Mouse (Mus musculus) liver, embryonic 15.5 days (tissue): ENCODE results near the gene Rhbdd3. TPM values are rescaled to one million over a fixed set of nuclear protein-coding genes. Genes with fewer than 3 reads are reported as not detected.

Experiments
- ATAC-seq: fragments of 200-750 bp; cut with Nextera tagmentation; 2 replicates; pipeline ENCODE4 v1.8.0; 2017; ENCODE audit warnings: moderate number of reproducible peaks, mild to moderate bottlenecking, moderate library complexity; ENCODE audit not compliant: insufficient read depth
- H3K27ac ChIP-seq: fragments of 300-500 bp; sonication (generic); replicated peaks from 2 replicates; pipeline ENCODE4 v1.5.1; 2015; ENCODE audit warnings: mild to moderate bottlenecking, inconsistent platforms
- H3K27me3 ChIP-seq: fragments of 300-500 bp; sonication (generic); 2 replicates; pipeline ENCODE4 v1.6.1; 2015; ENCODE audit warnings: mild to moderate bottlenecking, inconsistent platforms
- H3K36me3 ChIP-seq: fragments of 300-500 bp; sonication (generic); replicated peaks from 2 replicates; pipeline ENCODE4 v1.6.1; 2015; ENCODE audit warnings: moderate library complexity, mild to moderate bottlenecking, inconsistent platforms
- H3K4me1 ChIP-seq: fragments of 300-500 bp; sonication (generic); replicated peaks from 2 replicates; pipeline ENCODE4 v1.6.1; 2015; ENCODE audit warnings: inconsistent platforms
- H3K4me2 ChIP-seq: fragments of 300-500 bp; sonication (generic); 2 replicates; pipeline ENCODE4 v1.6.1; 2015; ENCODE audit warnings: moderate library complexity, mild to moderate bottlenecking, inconsistent platforms
- H3K4me3 ChIP-seq: fragments of 300-500 bp; sonication (generic); replicated peaks from 2 replicates; pipeline ENCODE4 v1.5.1; 2015; ENCODE audit warnings: mild to moderate bottlenecking, inconsistent platforms
- H3K9ac ChIP-seq: fragments of 300-500 bp; sonication (generic); 2 replicates; pipeline ENCODE4 v1.6.1; 2015; ENCODE audit warnings: moderate library complexity, mild to moderate bottlenecking, inconsistent platforms
- H3K9me3 ChIP-seq: fragments of 300-500 bp; sonication (generic); replicated peaks from 2 replicates; pipeline ENCODE4 v1.6.1; 2016; ENCODE audit warnings: inconsistent platforms
- WGBS: fragments of 180-500 bp; shearing (Covaris S2); methylation state at CpG from one replicate; pipeline ENCODE4 v1.1.7; 2015; ENCODE audit warnings: mixed read lengths; ENCODE audit not compliant: insufficient replicate concordance; 5-methylcytosine and 5-hydroxymethylcytosine counted together
- polyA plus RNA-seq: library from polyadenylated mRNA; unstranded; fragments of >200 nt; fragmentation: Nextera tagmentation; extraction: Ambion mirVana; gene quantifications from 2 replicates; pipeline ENCODE4 v1.2.1, GENCODE M21; 2015

The Rhbdd3 gene
- polyA plus RNA-seq, result 12.0 and 13.4 TPM in 2 replicates

- H3K4me3 ChIP-seq, result peak within 1 kb of the TSS; percentile 97
- H3K36me3 ChIP-seq, result peaks cover 18% of the 10 kb centered on the region
- H3K4me2 ChIP-seq, result peak within 1 kb of the TSS; percentile 93
- H3K27me3 ChIP-seq, result no peaks in the 10 kb centered on the region
- peak within 1 kb of the TSS; percentile 98 for H3K9ac ChIP-seq
- peak within 1 kb of the TSS; percentile 88 for H3K27ac ChIP-seq
- peaks cover 69% of the 10 kb centered on the region for H3K4me1 ChIP-seq
- peak; percentile 86 for ATAC-seq
- WGBS, result under 1% methylated on average over 91 of the region's 92 CpGs
- H3K9me3 ChIP-seq, result no peaks in the 10 kb centered on the region
These were observed at the start of gene Rhbdd3, which contains the start of gene Ewsr1 for GRCm38 (mm10) chr11:5098736-5099542. TSS of gene Rhbdd3 (plus strand) at chr11:5098926. TSS of gene Ewsr1 (minus strand) at chr11:5099266.

GRCm38 (mm10) chr11:5051629-5052028 lies 47.1 kb upstream of the Rhbdd3 start:
- H3K4me2 ChIP-seq, result no peak overlapping the region
- no peaks in the 10 kb centered on the region for H3K9me3 ChIP-seq
- H3K27me3 ChIP-seq, result peaks cover 35% of the 10 kb centered on the region
- no peak overlapping the region for H3K9ac ChIP-seq
- no peaks in the 10 kb centered on the region for H3K36me3 ChIP-seq
- no peak overlapping the region for H3K27ac ChIP-seq
- no peak for ATAC-seq
- no peak overlapping the region for H3K4me3 ChIP-seq
- WGBS, result 84% methylated on average over 10 of the region's 10 CpGs
- no peaks in the 10 kb centered on the region; the same call in 1 of the 2 replicates for H3K4me1 ChIP-seq

- ATAC-seq, result no peak
- peaks cover 42% of the 10 kb centered on the region for H3K27me3 ChIP-seq
- no peak overlapping the region for H3K27ac ChIP-seq
- no peak overlapping the region for H3K9ac ChIP-seq
- no peak overlapping the region for H3K4me2 ChIP-seq
- H3K9me3 ChIP-seq, result no peaks in the 10 kb centered on the region
- no peaks in the 10 kb centered on the region for H3K36me3 ChIP-seq
- no peaks in the 10 kb centered on the region; the same call in 1 of the 2 replicates for H3K4me1 ChIP-seq
- H3K4me3 ChIP-seq, result no peak overlapping the region
- WGBS, result 53% methylated on average over 10 of the region's 10 CpGs
These were observed 46.4 kb upstream of the Rhbdd3 start for GRCm38 (mm10) chr11:5052200-5052854.

- Histone ChIP-seq H3K27me3 (peaks cover 60% of the 10 kb centered on the region), H3K4me2 (no peak overlapping the region), H3K27ac (no peak overlapping the region), H3K4me3 (no peak overlapping the region), H3K9me3 (no peaks in the 10 kb centered on the region), H3K36me3 (no peaks in the 10 kb centered on the region), H3K4me1 (peaks cover 16% of the 10 kb centered on the region), H3K9ac (no peak overlapping the region)
- 71% methylated on average over 14 of the region's 14 CpGs for WGBS
- ATAC-seq, result no peak
These were observed 44.6 kb upstream of the Rhbdd3 start for GRCm38 (mm10) chr11:5054151-5054550.

GRCm38 (mm10) chr11:5054874-5055273 lies 43.9 kb upstream of the Rhbdd3 start:
- Histone ChIP-seq H3K27me3 (peaks cover 63% of the 10 kb centered on the region), H3K27ac (no peak overlapping the region), H3K4me3 (no peak overlapping the region), H3K4me2 (no peak overlapping the region), H3K9ac (no peak overlapping the region), H3K9me3 (no peaks in the 10 kb centered on the region), H3K36me3 (no peaks in the 10 kb centered on the region), H3K4me1 (peaks cover 22% of the 10 kb centered on the region)
- ATAC-seq, result no peak
- 68% methylated on average over 6 of the region's 6 CpGs for WGBS

GRCm38 (mm10) chr11:5055945-5056938 lies 42.5 kb upstream of the Rhbdd3 start:
- no peak overlapping the region for H3K27ac ChIP-seq
- H3K9me3 ChIP-seq, result no peaks in the 10 kb centered on the region
- H3K4me2 ChIP-seq, result no peak overlapping the region
- peaks cover 66% of the 10 kb centered on the region for H3K27me3 ChIP-seq
- no peak overlapping the region for H3K9ac ChIP-seq
- 45% methylated on average over 23 of the region's 23 CpGs for WGBS
- no peaks in the 10 kb centered on the region for H3K36me3 ChIP-seq
- peaks cover 26% of the 10 kb centered on the region for H3K4me1 ChIP-seq
- no peak overlapping the region for H3K4me3 ChIP-seq
- no peak for ATAC-seq

GRCm38 (mm10) chr11:5057064-5057463 lies 41.7 kb upstream of the Rhbdd3 start:
- Histone ChIP-seq H3K9me3 (no peaks in the 10 kb centered on the region), H3K27ac (no peak overlapping the region), H3K36me3 (no peaks in the 10 kb centered on the region), H3K4me2 (no peak overlapping the region), H3K4me3 (no peak overlapping the region), H3K9ac (no peak overlapping the region), H3K4me1 (peaks cover 34% of the 10 kb centered on the region), H3K27me3 (peaks cover 74% of the 10 kb centered on the region)
- ATAC-seq, result no peak
- WGBS, result 59% methylated on average over 8 of the region's 8 CpGs

- 18% methylated on average over 8 of the region's 8 CpGs for WGBS
- Histone ChIP-seq H3K27me3 (peaks cover 78% of the 10 kb centered on the region), H3K9ac (no peak overlapping the region)
These were observed 41.2 kb upstream of the Rhbdd3 start for GRCm38 (mm10) chr11:5057541-5057855.

GRCm38 (mm10) chr11:5057856-5058641 lies 40.7 kb upstream of the Rhbdd3 start, which contains the start of gene Rasl10a:
TSS of gene Rasl10a (plus strand) at chr11:5058128.
- no peak for ATAC-seq

More at GRCm38 (mm10) chr11:5057541-5057855, 41.2 kb upstream of the Rhbdd3 start:
- ATAC-seq, result no peak
- H3K4me2 ChIP-seq, result peak overlapping the region; percentile 70
- H3K36me3 ChIP-seq, result no peaks in the 10 kb centered on the region
- no peaks in the 10 kb centered on the region for H3K9me3 ChIP-seq
- peaks cover 38% of the 10 kb centered on the region for H3K4me1 ChIP-seq
- H3K27ac ChIP-seq, result no peak overlapping the region
- H3K4me3 ChIP-seq, result peak overlapping the region; percentile 50

GRCm38 (mm10) chr11:5058783-5059182 lies 39.9 kb upstream of the Rhbdd3 start:
- Histone ChIP-seq H3K27ac (no peak overlapping the region), H3K4me1 (peaks cover 48% of the 10 kb centered on the region), H3K4me3 (no peak overlapping the region), H3K4me2 (no peak overlapping the region), H3K27me3 (peaks cover 91% of the 10 kb centered on the region), H3K9me3 (no peaks in the 10 kb centered on the region), H3K36me3 (no peaks in the 10 kb centered on the region), H3K9ac (no peak overlapping the region)
- no peak for ATAC-seq
- 23% methylated on average over 9 of the region's 9 CpGs for WGBS

More at GRCm38 (mm10) chr11:5057856-5058641, 40.7 kb upstream of the Rhbdd3 start, which contains the start of gene Rasl10a:
- Histone ChIP-seq H3K27me3 (peaks cover 84% of the 10 kb centered on the region), H3K9me3 (no peaks in the 10 kb centered on the region), H3K27ac (no peak within 1 kb of the TSS), H3K9ac (no peak within 1 kb of the TSS), H3K4me3 (peak within 1 kb of the TSS; percentile 50), H3K4me1 (peaks cover 44% of the 10 kb centered on the region), H3K36me3 (no peaks in the 10 kb centered on the region), H3K4me2 (peak within 1 kb of the TSS; percentile 70)
- 2% methylated on average over 77 of the region's 77 CpGs for WGBS
